Mouse (Mus musculus) ES-E14 (cell line): Measurements from ENCODE around the gene Wdr95.

ENCODE experiments used
- CHD2 ChIP-seq: IDR thresholded peaks from 2 replicates; pipeline ENCODE4 v1.6.1; 2014; ENCODE audit warnings: mild to moderate bottlenecking, low read depth, low read length, inconsistent platforms
- HCFC1 ChIP-seq: IDR thresholded peaks from 2 replicates; pipeline ENCODE4 v1.6.1; 2012; ENCODE audit warnings: low read length, inconsistent platforms, borderline replicate concordance; ENCODE audit not compliant: insufficient read depth
- MAFK ChIP-seq: IDR thresholded peaks from 2 replicates; pipeline ENCODE4 v1.6.1; 2014; ENCODE audit warnings: mild to moderate bottlenecking, low read depth, low read length, inconsistent platforms; ENCODE audit not compliant: insufficient read depth
- ZC3H11A ChIP-seq: IDR thresholded peaks from 2 replicates; pipeline ENCODE4 v1.6.1; 2012; ENCODE audit warnings: low read depth, mild to moderate bottlenecking, inconsistent platforms, low read length, borderline replicate concordance
- ZNF384 ChIP-seq: IDR thresholded peaks from 2 replicates; pipeline ENCODE4 v1.6.1; 2012; ENCODE audit warnings: low read depth, low read length, inconsistent platforms

DNA sequence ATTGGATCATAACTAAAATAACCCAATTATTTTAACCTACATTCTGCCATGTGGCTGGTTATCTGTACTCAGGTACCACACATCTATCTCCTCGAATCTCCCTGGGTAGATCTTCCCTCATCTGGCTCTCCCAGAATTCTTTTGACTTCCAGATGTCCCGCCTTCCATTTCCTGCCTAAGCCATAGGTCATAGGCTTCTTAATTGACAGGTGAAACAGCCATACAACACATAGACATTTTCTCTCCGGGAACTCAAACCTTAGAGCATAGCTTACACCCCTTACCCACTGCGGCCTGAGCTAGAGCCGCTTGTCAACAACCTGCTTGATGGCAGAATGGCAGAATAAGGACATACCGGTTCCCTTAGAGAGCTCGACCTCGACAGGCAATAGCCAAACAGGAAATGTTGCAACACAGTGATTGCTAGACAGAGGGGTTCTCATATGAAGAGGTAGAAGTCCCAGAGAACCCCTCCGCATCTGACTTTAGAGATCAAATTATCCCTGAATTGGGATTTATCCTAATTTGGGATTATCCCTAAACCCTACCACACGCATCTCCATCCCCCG is 58.9 kb downstream of the Wdr95 start:
- TF ChIP-seq HCFC1 (no peak), CHD2 (peak; percentile 66; the same call in 1 of the 2 replicates), ZC3H11A (no peak), MAFK (no peak), ZNF384 (no peak)
